Mouse (Mus musculus): Measurements from ENCODE around the gene Gm13278. TPM values are rescaled to one million over a fixed set of nuclear protein-coding genes. Genes with fewer than 3 reads are reported as not detected.
A peak's percentile ranks its signal among the peaks of the same experiment; 100 is the strongest.
"Not testable (repeated sequence)": the region's sequence is repeated elsewhere in the genome, so short reads cannot be mapped to it uniquely, and the experiment has no call there.

The Gm13278 gene
- not detected in 2 replicates for polyA plus RNA-seq (2015; fragmentation: Nextera tagmentation; extraction: Ambion mirVana)

- not testable (repeated sequence) for H3K9ac ChIP-seq (ENCODE audit: low read depth, low read length); H3K4me2 ChIP-seq (ENCODE audit: low read depth, low read length); H3K36me3 ChIP-seq (ENCODE audit: control insufficient read depth, insufficient read depth, low read length); H3K4me1 ChIP-seq (ENCODE audit: control insufficient read depth, insufficient read depth, low read length); H3K9me3 ChIP-seq (ENCODE audit: control insufficient read depth, low read length); H3K27ac ChIP-seq (ENCODE audit: low read length); H3K27me3 ChIP-seq (replicated peaks; ENCODE audit: control insufficient read depth, insufficient read depth, low read length); ATAC-seq; H3K4me3 ChIP-seq (ENCODE audit: low read length)
- WGBS = no CpG with 5 or more reads among the region's 28 CpGs
Measured at GRCm38 (mm10) chr4:88791250-88791649, at the start of gene Gm13278. Gene Gm13278 (plus strand): TSS chr4:88791550.

GRCm38 (mm10) chr4:88742771-88743371 is 48.5 kb upstream of the Gm13278 start:
- H3K27me3 ChIP-seq (replicated peaks; ENCODE audit: control insufficient read depth, insufficient read depth, low read length) = no peaks in the 10 kb centered on the region
- WGBS = 58% methylated on average over 7 of the region's 7 CpGs
- no peaks in the 10 kb centered on the region for H3K36me3 ChIP-seq (ENCODE audit: control insufficient read depth, insufficient read depth, low read length)
- no peaks in the 10 kb centered on the region for H3K9me3 ChIP-seq (ENCODE audit: control insufficient read depth, low read length)
- no peak overlapping the region for H3K9ac ChIP-seq (ENCODE audit: low read depth, low read length)
- H3K4me3 ChIP-seq (ENCODE audit: low read length) = no peak overlapping the region
- no peak overlapping the region for H3K4me2 ChIP-seq (ENCODE audit: low read depth, low read length)
- peaks cover 3% of the 10 kb centered on the region; the same call in 1 of the 2 replicates for H3K4me1 ChIP-seq (ENCODE audit: control insufficient read depth, insufficient read depth, low read length)
- no peak for ATAC-seq
- no peak overlapping the region for H3K27ac ChIP-seq (ENCODE audit: low read length)

- WGBS = 78% methylated on average over 3 of the region's 3 CpGs
- no peak for ATAC-seq
Measured at GRCm38 (mm10) chr4:88744207-88744606, 47.1 kb upstream of the Gm13278 start.

GRCm38 (mm10) chr4:88749926-88750325 is 41.4 kb upstream of the Gm13278 start:
- H3K4me3 ChIP-seq (ENCODE audit: low read length) = no peak overlapping the region
- no peak overlapping the region for H3K4me2 ChIP-seq (ENCODE audit: low read depth, low read length)
- no peak for ATAC-seq
- WGBS = 59% methylated on average over 6 of the region's 6 CpGs
- H3K27me3 ChIP-seq (replicated peaks; ENCODE audit: control insufficient read depth, insufficient read depth, low read length) = no peaks in the 10 kb centered on the region
- no peaks in the 10 kb centered on the region for H3K36me3 ChIP-seq (ENCODE audit: control insufficient read depth, insufficient read depth, low read length)
- H3K9ac ChIP-seq (ENCODE audit: low read depth, low read length) = no peak overlapping the region
- H3K27ac ChIP-seq (ENCODE audit: low read length) = no peak overlapping the region
- H3K4me1 ChIP-seq (ENCODE audit: control insufficient read depth, insufficient read depth, low read length) = no peaks in the 10 kb centered on the region
- H3K9me3 ChIP-seq (ENCODE audit: control insufficient read depth, low read length) = no peaks in the 10 kb centered on the region

More at GRCm38 (mm10) chr4:88744207-88744606, 47.1 kb upstream of the Gm13278 start:
- Histone ChIP-seq H3K27me3 (replicated peaks; ENCODE audit: control insufficient read depth, insufficient read depth, low read length) (no peaks in the 10 kb centered on the region), H3K27ac (ENCODE audit: low read length) (no peak overlapping the region), H3K4me3 (ENCODE audit: low read length) (no peak overlapping the region), H3K9ac (ENCODE audit: low read depth, low read length) (no peak overlapping the region), H3K36me3 (ENCODE audit: control insufficient read depth, insufficient read depth, low read length) (no peaks in the 10 kb centered on the region), H3K4me1 (ENCODE audit: control insufficient read depth, insufficient read depth, low read length) (peaks cover 3% of the 10 kb centered on the region; the same call in 1 of the 2 replicates), H3K4me2 (ENCODE audit: low read depth, low read length) (no peak overlapping the region), H3K9me3 (ENCODE audit: control insufficient read depth, low read length) (no peaks in the 10 kb centered on the region)

GRCm38 (mm10) chr4:88754818-88755340 is 36.5 kb upstream of the Gm13278 start, which contains the start of gene Gm13271:
Gene Gm13271 (plus strand): TSS chr4:88754868.
- not testable (repeated sequence) for H3K27me3 ChIP-seq (replicated peaks; ENCODE audit: control insufficient read depth, insufficient read depth, low read length); H3K4me1 ChIP-seq (ENCODE audit: control insufficient read depth, insufficient read depth, low read length); H3K4me3 ChIP-seq (ENCODE audit: low read length); ATAC-seq; H3K9ac ChIP-seq (ENCODE audit: low read depth, low read length); H3K4me2 ChIP-seq (ENCODE audit: low read depth, low read length); H3K36me3 ChIP-seq (ENCODE audit: control insufficient read depth, insufficient read depth, low read length); H3K27ac ChIP-seq (ENCODE audit: low read length); H3K9me3 ChIP-seq (ENCODE audit: control insufficient read depth, low read length)
- WGBS = 74% methylated on average over 14 of the region's 15 CpGs

GRCm38 (mm10) chr4:88756581-88757513 is 34.5 kb upstream of the Gm13278 start:
- not testable (repeated sequence) for H3K27me3 ChIP-seq (replicated peaks; ENCODE audit: control insufficient read depth, insufficient read depth, low read length); H3K36me3 ChIP-seq (ENCODE audit: control insufficient read depth, insufficient read depth, low read length); H3K4me1 ChIP-seq (ENCODE audit: control insufficient read depth, insufficient read depth, low read length); H3K9me3 ChIP-seq (ENCODE audit: control insufficient read depth, low read length)
- Histone ChIP-seq H3K4me2 (ENCODE audit: low read depth, low read length) (peak overlapping the region; percentile 59), H3K27ac (ENCODE audit: low read length) (peak overlapping the region; percentile 94), H3K4me3 (ENCODE audit: low read length) (peak overlapping the region; percentile 49), H3K9ac (ENCODE audit: low read depth, low read length) (peak overlapping the region; percentile 72)
- peak; percentile 33; the same call in 1 of the 2 replicates for ATAC-seq
- WGBS = 10% methylated on average over 28 of the region's 31 CpGs

GRCm38 (mm10) chr4:88757628-88758031 is 33.7 kb upstream of the Gm13278 start:
- H3K36me3 ChIP-seq (ENCODE audit: control insufficient read depth, insufficient read depth, low read length); H3K4me1 ChIP-seq (ENCODE audit: control insufficient read depth, insufficient read depth, low read length); H3K9me3 ChIP-seq (ENCODE audit: control insufficient read depth, low read length); H3K27me3 ChIP-seq (replicated peaks; ENCODE audit: control insufficient read depth, insufficient read depth, low read length): not testable (repeated sequence)
- under 1% methylated on average over 19 of the region's 21 CpGs for WGBS
- Histone ChIP-seq H3K4me2 (ENCODE audit: low read depth, low read length) (peak overlapping the region; percentile 59), H3K9ac (ENCODE audit: low read depth, low read length) (peak overlapping the region; percentile 72), H3K27ac (ENCODE audit: low read length) (peak overlapping the region; percentile 94), H3K4me3 (ENCODE audit: low read length) (peak overlapping the region; percentile 49)
- peak; percentile 100 for ATAC-seq

- H3K4me1 ChIP-seq (ENCODE audit: control insufficient read depth, insufficient read depth, low read length); H3K36me3 ChIP-seq (ENCODE audit: control insufficient read depth, insufficient read depth, low read length); ATAC-seq; H3K27me3 ChIP-seq (replicated peaks; ENCODE audit: control insufficient read depth, insufficient read depth, low read length); H3K4me3 ChIP-seq (ENCODE audit: low read length); H3K27ac ChIP-seq (ENCODE audit: low read length); H3K9me3 ChIP-seq (ENCODE audit: control insufficient read depth, low read length); H3K4me2 ChIP-seq (ENCODE audit: low read depth, low read length); H3K9ac ChIP-seq (ENCODE audit: low read depth, low read length): not testable (repeated sequence)
- 79% methylated on average over 9 of the region's 9 CpGs for WGBS
Measured at GRCm38 (mm10) chr4:88758751-88759150, 32.6 kb upstream of the Gm13278 start.

GRCm38 (mm10) chr4:88759610-88760268 is 31.6 kb upstream of the Gm13278 start, which contains the start of gene Gm13283:
Gene Gm13283 (plus strand): TSS chr4:88760119.
- not testable (repeated sequence) for H3K4me1 ChIP-seq (ENCODE audit: control insufficient read depth, insufficient read depth, low read length); H3K27me3 ChIP-seq (replicated peaks; ENCODE audit: control insufficient read depth, insufficient read depth, low read length); H3K36me3 ChIP-seq (ENCODE audit: control insufficient read depth, insufficient read depth, low read length); H3K9me3 ChIP-seq (ENCODE audit: control insufficient read depth, low read length); ATAC-seq
- H3K9ac ChIP-seq (ENCODE audit: low read depth, low read length) = peak within 1 kb of the TSS; percentile 24; the same call in 1 of the 2 replicates
- WGBS = 25% methylated on average over 10 of the region's 14 CpGs
- H3K27ac ChIP-seq (ENCODE audit: low read length) = peak within 1 kb of the TSS; percentile 51
- peak within 1 kb of the TSS; percentile 37 for H3K4me3 ChIP-seq (ENCODE audit: low read length)
- peak within 1 kb of the TSS; percentile 39 for H3K4me2 ChIP-seq (ENCODE audit: low read depth, low read length)
